Mouse (Mus musculus): ENCODE results near the gene Nckap1. TPM values are rescaled to one million over a fixed set of nuclear protein-coding genes. Genes with fewer than 3 reads are reported as not detected.
A peak's percentile ranks its signal among the peaks of the same experiment; 100 is the strongest.

Nckap1 gene
- polyA plus RNA-seq, 1 experiment from 2014 or later: 70.3 TPM

DNA sequence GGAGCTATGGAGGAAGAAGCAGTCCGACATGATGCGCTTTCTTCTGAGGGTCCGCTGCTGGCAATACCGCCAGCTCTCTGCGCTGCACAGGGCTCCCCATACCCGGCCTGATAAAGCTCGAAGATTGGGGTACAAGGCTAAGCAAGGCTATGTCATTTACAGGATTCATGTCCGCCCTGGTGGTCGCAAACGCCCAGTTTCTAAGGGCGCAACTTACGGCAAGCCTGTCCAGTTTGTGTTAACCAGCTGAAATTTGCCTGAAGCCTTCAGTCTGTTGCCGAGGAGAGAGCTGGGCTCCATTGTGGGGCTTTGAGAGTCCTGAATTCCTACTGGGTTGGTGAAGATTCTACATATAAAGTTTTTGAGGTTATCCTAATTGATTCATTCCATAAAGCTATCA lies 21.6 kb upstream of the Nckap1 start:
- no peak overlapping the region for H3K27ac ChIP-seq (ENCODE audit: low read depth, low read length)
- no peaks in the 10 kb centered on the region for H3K9me3 ChIP-seq (ENCODE audit: control insufficient read depth, low read length)
- 93% methylated on average over 12 of the region's 13 CpGs for WGBS
- no peaks in the 10 kb centered on the region for H3K36me3 ChIP-seq (ENCODE audit: control insufficient read depth, insufficient read depth, low read length)
- ATAC-seq (ENCODE audit: low FRiP score) (no peak), DNase-seq (ENCODE audit: low spot score) (no peak)
- no peak overlapping the region for H3K4me3 ChIP-seq (ENCODE audit: low read depth, low read length)
- no peaks in the 10 kb centered on the region for H3K27me3 ChIP-seq (ENCODE audit: control insufficient read depth, insufficient read depth, low read length)
- H3K4me2 ChIP-seq (replicated peaks; ENCODE audit: low read depth, low read length): no peak overlapping the region
- no peak overlapping the region for H3K9ac ChIP-seq (ENCODE audit: low read depth, low read length)
- no peaks in the 10 kb centered on the region for H3K4me1 ChIP-seq (replicated peaks; ENCODE audit: control insufficient read depth, insufficient read depth, low read length)

DNA sequence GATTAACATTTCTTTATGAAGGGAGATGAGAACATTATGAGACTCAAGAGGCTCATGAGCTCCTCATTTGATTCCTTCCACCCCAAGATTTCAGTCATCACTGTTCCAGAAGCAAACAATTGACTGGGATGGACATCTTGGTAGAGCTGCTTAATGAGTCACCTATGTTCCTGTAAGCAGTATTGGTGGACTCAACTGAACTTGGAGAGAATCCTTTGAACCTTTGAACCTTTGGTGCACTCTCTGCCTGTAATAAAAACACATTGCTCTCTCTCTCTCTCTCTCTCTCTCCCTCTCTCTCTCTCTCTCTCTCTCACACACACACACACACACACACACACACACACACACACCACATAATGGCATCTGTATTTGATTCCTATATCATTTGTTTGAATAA lies 19.4 kb upstream of the Nckap1 start:
- H3K9me3 ChIP-seq (ENCODE audit: control insufficient read depth, low read length): no peaks in the 10 kb centered on the region

DNA sequence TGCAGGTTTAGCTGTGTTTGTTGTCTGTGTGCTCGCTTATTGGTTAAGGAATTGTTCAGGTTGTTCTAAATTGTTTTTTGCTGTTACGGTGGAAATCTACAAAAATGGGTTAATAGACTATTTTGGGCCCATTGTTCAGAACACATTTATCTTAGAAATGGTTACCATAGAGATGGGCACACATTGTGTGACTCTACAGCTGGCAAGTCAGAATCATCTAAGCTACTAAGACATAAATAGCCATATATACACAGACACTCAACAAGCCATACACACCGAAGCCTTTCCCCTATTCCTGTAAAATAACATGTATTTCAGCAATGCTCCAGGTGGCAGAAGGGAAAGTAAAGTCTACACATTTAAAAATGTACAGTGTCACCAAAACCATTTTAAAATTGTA lies 18.7 kb upstream of the Nckap1 start:
- Histone ChIP-seq H3K9ac (ENCODE audit: low read depth, low read length) (no peak overlapping the region), H3K4me3 (ENCODE audit: low read depth, low read length) (no peak overlapping the region), H3K9me3 (ENCODE audit: control insufficient read depth, low read length) (no peaks in the 10 kb centered on the region), H3K27me3 (ENCODE audit: control insufficient read depth, insufficient read depth, low read length) (no peaks in the 10 kb centered on the region), H3K36me3 (ENCODE audit: control insufficient read depth, insufficient read depth, low read length) (no peaks in the 10 kb centered on the region), H3K4me1 (replicated peaks; ENCODE audit: control insufficient read depth, insufficient read depth, low read length) (no peaks in the 10 kb centered on the region), H3K27ac (ENCODE audit: low read depth, low read length) (no peak overlapping the region), H3K4me2 (replicated peaks; ENCODE audit: low read depth, low read length) (no peak overlapping the region)
- ATAC-seq (ENCODE audit: low FRiP score) (no peak), DNase-seq (ENCODE audit: low spot score) (no peak)
- WGBS: 92% methylated on average over 3 of the region's 3 CpGs

More for the DNA sequence above, 19.4 kb upstream of the Nckap1 start:
- DNase-seq (ENCODE audit: low spot score) (no peak), ATAC-seq (ENCODE audit: low FRiP score) (no peak)
- H3K9ac ChIP-seq (ENCODE audit: low read depth, low read length): no peak overlapping the region
- no peaks in the 10 kb centered on the region for H3K36me3 ChIP-seq (ENCODE audit: control insufficient read depth, insufficient read depth, low read length)
- no peaks in the 10 kb centered on the region for H3K4me1 ChIP-seq (replicated peaks; ENCODE audit: control insufficient read depth, insufficient read depth, low read length)
- no peak overlapping the region for H3K4me3 ChIP-seq (ENCODE audit: low read depth, low read length)
- no peaks in the 10 kb centered on the region for H3K27me3 ChIP-seq (ENCODE audit: control insufficient read depth, insufficient read depth, low read length)
- H3K27ac ChIP-seq (ENCODE audit: low read depth, low read length): no peak overlapping the region
- H3K4me2 ChIP-seq (replicated peaks; ENCODE audit: low read depth, low read length): no peak overlapping the region

DNA sequence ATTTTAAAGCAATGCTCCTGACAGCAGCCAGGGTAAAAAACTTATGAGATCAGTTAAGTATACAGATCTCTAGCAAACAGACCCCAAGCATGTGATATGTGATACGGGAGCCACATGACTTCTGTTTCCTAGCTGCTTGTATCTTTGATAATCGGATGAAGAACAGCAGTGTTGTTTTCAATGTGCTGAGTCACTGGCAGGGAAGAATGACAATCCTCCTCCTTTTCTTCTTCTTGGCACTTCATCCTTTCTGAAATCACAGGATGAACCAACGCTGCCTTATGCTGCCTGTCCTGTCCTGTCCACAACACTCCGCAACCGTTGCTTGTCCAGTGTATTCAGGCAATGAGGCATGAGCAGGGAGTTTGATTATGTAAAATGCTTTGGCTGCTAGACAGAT lies 15.8 kb upstream of the Nckap1 start:
- Histone ChIP-seq H3K27ac (ENCODE audit: low read depth, low read length) (no peak overlapping the region), H3K36me3 (ENCODE audit: control insufficient read depth, insufficient read depth, low read length) (no peaks in the 10 kb centered on the region), H3K4me1 (replicated peaks; ENCODE audit: control insufficient read depth, insufficient read depth, low read length) (no peaks in the 10 kb centered on the region), H3K4me2 (replicated peaks; ENCODE audit: low read depth, low read length) (no peak overlapping the region), H3K4me3 (ENCODE audit: low read depth, low read length) (no peak overlapping the region), H3K9me3 (ENCODE audit: control insufficient read depth, low read length) (no peaks in the 10 kb centered on the region), H3K27me3 (ENCODE audit: control insufficient read depth, insufficient read depth, low read length) (no peaks in the 10 kb centered on the region), H3K9ac (ENCODE audit: low read depth, low read length) (no peak overlapping the region)
- 73% methylated on average over 5 of the region's 5 CpGs for WGBS
- ATAC-seq (ENCODE audit: low FRiP score) (no peak), DNase-seq (ENCODE audit: low spot score) (no peak)

DNA sequence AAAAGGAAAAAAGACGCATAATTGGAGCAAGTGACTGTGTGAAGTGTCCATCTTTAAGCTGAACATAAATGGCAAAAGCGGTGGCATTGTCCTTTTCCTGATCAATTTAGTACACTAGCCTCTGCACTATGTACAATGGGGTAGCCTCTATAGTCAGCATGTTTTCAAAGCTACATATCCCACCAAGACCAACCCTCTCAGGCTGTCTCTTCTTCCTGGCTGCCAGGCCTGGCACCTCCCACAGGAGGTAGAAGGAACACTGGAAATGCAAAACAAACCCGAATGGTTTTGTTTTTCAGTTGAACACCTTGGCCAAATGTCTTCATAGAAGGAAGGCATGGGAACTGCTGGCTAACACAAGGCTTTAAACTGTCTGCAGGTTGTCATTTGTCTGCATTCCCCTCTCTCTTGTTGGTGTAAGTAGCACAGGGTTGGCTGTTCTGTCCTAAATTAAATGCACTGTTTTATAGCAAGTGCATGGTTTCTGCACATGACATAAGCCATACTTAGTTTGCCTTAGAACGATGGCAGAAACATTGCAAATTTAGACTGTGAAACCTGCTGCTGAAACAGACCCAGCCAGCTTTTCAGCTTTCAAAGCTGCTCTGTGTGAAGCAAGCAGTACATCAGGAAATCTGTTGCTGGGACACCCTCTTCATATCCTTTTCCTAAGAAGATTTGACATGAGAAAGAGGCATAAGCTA lies 13.2 kb upstream of the Nckap1 start:
- 70% methylated on average over 4 of the region's 4 CpGs for WGBS
- Histone ChIP-seq H3K27ac (ENCODE audit: low read depth, low read length) (no peak overlapping the region), H3K27me3 (ENCODE audit: control insufficient read depth, insufficient read depth, low read length) (no peaks in the 10 kb centered on the region), H3K9ac (ENCODE audit: low read depth, low read length) (no peak overlapping the region), H3K4me3 (ENCODE audit: low read depth, low read length) (no peak overlapping the region), H3K9me3 (ENCODE audit: control insufficient read depth, low read length) (no peaks in the 10 kb centered on the region), H3K4me1 (replicated peaks; ENCODE audit: control insufficient read depth, insufficient read depth, low read length) (no peaks in the 10 kb centered on the region), H3K4me2 (replicated peaks; ENCODE audit: low read depth, low read length) (no peak overlapping the region), H3K36me3 (ENCODE audit: control insufficient read depth, insufficient read depth, low read length) (no peaks in the 10 kb centered on the region)
- ATAC-seq (ENCODE audit: low FRiP score) (no peak), DNase-seq (ENCODE audit: low spot score) (no peak)

DNA sequence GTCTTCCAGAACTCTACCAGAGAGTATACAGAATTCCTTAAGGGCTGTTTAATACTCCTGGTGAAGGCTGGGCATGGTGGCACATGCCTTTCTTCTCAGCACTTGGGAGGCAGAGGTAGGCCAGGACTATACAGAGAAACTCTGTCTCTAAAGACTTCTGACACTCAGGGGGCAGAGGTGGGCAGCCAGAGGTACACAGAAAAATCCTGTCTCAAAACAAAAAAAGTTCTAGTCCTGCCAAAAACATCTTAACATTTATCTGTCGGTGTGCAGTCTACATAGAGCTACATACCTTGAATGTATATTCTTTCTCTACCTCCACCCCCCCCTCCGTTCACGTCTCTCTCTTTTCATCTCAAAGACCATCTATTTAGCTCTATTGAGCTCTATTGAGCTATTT lies 1.2 kb upstream of the Nckap1 start:
- H3K4me3 ChIP-seq (ENCODE audit: low read depth, low read length): no peak overlapping the region
- DNase-seq (ENCODE audit: low spot score): no peak
- no peaks in the 10 kb centered on the region for H3K36me3 ChIP-seq (ENCODE audit: control insufficient read depth, insufficient read depth, low read length)
- H3K4me2 ChIP-seq (replicated peaks; ENCODE audit: low read depth, low read length): no peak overlapping the region
- WGBS: 91% methylated on average over 3 of the region's 3 CpGs
- no peak overlapping the region for H3K27ac ChIP-seq (ENCODE audit: low read depth, low read length)
- no peak overlapping the region for H3K9ac ChIP-seq (ENCODE audit: low read depth, low read length)
- no peaks in the 10 kb centered on the region for H3K9me3 ChIP-seq (ENCODE audit: control insufficient read depth, low read length)
- H3K27me3 ChIP-seq (ENCODE audit: control insufficient read depth, insufficient read depth, low read length): no peaks in the 10 kb centered on the region
- ATAC-seq (ENCODE audit: low FRiP score): no peak
- no peaks in the 10 kb centered on the region for H3K4me1 ChIP-seq (replicated peaks; ENCODE audit: control insufficient read depth, insufficient read depth, low read length)

DNA sequence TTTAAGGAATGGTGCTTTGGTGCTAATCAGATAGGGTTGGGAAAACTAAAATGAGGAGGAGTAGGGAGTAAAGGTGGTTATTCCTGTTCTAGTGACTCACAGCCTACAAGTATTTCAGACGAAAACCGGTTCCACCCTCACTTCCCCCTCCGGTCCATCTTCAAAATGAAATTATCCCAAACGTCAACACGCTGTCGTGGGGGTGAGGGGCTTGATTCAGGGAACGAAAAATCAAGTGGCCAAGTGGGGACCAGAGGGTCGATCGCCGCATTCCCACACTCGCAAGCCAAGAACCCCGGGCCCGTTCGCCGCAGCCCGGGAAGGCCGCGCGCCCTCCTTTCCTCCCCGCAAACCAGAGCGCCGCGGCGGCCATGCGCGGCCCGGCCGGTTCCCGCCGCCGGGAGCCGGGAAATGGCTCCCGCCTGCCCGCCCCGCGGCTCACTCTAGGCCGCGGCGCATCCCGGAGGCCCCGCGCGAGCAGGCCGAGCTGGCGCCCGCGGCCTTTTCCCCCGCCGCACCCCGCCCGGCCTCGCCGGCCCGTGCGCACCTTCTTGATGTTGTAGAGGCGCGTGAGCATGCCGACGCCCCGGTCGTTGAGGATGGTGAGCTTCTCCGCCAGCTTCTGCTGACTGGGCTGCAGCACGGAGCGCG lies 744 bp downstream of the Nckap1 start:
- H3K27me3 ChIP-seq (ENCODE audit: control insufficient read depth, insufficient read depth, low read length): no peaks in the 10 kb centered on the region
- under 1% methylated on average over 40 of the region's 65 CpGs for WGBS
- peak overlapping the region; percentile 94 for H3K27ac ChIP-seq (ENCODE audit: low read depth, low read length)
- DNase-seq (ENCODE audit: low spot score) (peak; percentile 72), ATAC-seq (ENCODE audit: low FRiP score) (peak; percentile 75)
- no peaks in the 10 kb centered on the region for H3K4me1 ChIP-seq (replicated peaks; ENCODE audit: control insufficient read depth, insufficient read depth, low read length)
- no peaks in the 10 kb centered on the region for H3K36me3 ChIP-seq (ENCODE audit: control insufficient read depth, insufficient read depth, low read length)
- peak overlapping the region; percentile 40 for H3K4me2 ChIP-seq (replicated peaks; ENCODE audit: low read depth, low read length)
- peak overlapping the region; percentile 88 for H3K4me3 ChIP-seq (ENCODE audit: low read depth, low read length)
- H3K9me3 ChIP-seq (ENCODE audit: control insufficient read depth, low read length): no peaks in the 10 kb centered on the region
- H3K9ac ChIP-seq (ENCODE audit: low read depth, low read length): peak overlapping the region; percentile 98

DNA sequence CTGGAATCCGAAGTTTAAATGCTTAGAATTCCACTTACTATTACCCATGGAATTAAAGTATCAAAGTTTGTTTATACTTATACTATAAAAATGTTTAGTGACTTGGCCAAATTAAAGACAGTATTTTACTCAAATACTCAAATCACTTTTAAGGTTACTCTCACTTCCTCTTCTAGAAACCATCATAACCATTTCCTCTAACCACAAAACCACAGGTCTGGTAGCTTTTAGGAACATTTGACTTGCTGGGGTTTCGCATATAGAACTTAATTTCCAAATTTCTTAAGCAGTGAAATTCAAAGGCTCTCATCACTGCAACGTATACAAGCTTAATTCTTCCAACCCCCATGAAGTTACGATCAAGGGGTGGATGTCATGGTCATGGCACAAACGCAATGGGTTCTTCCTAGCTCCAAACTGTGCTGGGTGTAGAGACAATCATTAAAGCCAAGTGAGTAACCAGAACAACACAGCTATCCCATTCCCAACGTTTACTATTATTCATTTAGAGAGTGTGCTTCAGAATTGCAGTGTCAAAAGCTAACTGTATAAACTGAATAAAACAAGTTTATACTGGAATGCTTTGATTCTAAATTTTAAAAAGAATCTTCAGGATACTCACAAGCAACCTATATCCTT lies 1.8 kb downstream of the Nckap1 start:
- no peaks in the 10 kb centered on the region for H3K36me3 ChIP-seq (ENCODE audit: control insufficient read depth, insufficient read depth, low read length)
- H3K9ac ChIP-seq (ENCODE audit: low read depth, low read length): no peak overlapping the region
- no peaks in the 10 kb centered on the region for H3K4me1 ChIP-seq (replicated peaks; ENCODE audit: control insufficient read depth, insufficient read depth, low read length)
- no peaks in the 10 kb centered on the region for H3K9me3 ChIP-seq (ENCODE audit: control insufficient read depth, low read length)
- H3K27ac ChIP-seq (ENCODE audit: low read depth, low read length): no peak overlapping the region
- peak overlapping the region; percentile 1; the same call in 1 of the 2 replicates for H3K4me3 ChIP-seq (ENCODE audit: low read depth, low read length)
- 49% methylated on average over 6 of the region's 6 CpGs for WGBS
- DNase-seq (ENCODE audit: low spot score) (no peak), ATAC-seq (ENCODE audit: low FRiP score) (no peak)
- no peaks in the 10 kb centered on the region for H3K27me3 ChIP-seq (ENCODE audit: control insufficient read depth, insufficient read depth, low read length)
- H3K4me2 ChIP-seq (replicated peaks; ENCODE audit: low read depth, low read length): peak overlapping the region; percentile 20

DNA sequence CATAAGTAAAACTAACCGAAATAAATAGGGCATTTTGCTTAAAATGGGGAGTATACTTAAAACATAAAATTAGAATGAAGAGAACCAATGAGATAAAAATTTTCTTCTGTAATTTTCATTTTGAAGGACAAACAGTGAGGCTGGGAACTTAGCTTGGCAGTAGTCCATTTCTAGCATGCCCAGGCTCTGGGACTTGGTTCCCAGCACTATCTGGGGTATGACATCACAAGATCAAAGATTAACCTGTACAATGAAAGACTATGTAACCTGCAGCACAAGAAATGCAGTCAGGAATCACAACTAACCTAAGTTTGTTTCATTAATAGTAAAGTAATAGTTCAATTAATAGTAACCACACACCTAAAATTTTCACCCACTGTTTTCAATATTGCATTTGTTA lies 3.9 kb downstream of the Nckap1 start:
- Histone ChIP-seq H3K36me3 (ENCODE audit: control insufficient read depth, insufficient read depth, low read length) (no peaks in the 10 kb centered on the region), H3K4me3 (ENCODE audit: low read depth, low read length) (no peak overlapping the region), H3K4me1 (replicated peaks; ENCODE audit: control insufficient read depth, insufficient read depth, low read length) (no peaks in the 10 kb centered on the region), H3K9me3 (ENCODE audit: control insufficient read depth, low read length) (no peaks in the 10 kb centered on the region), H3K27ac (ENCODE audit: low read depth, low read length) (no peak overlapping the region), H3K9ac (ENCODE audit: low read depth, low read length) (no peak overlapping the region), H3K27me3 (ENCODE audit: control insufficient read depth, insufficient read depth, low read length) (no peaks in the 10 kb centered on the region), H3K4me2 (replicated peaks; ENCODE audit: low read depth, low read length) (no peak overlapping the region)
- DNase-seq (ENCODE audit: low spot score) (no peak), ATAC-seq (ENCODE audit: low FRiP score) (no peak)
- 91% methylated on average over 1 of the region's 1 CpGs for WGBS

Data from hindbrain, embryonic 11.5 days (tissue).